27 mouse cellular contexts compared by ENCODE assay signal in genomic region chr9:23134421-23135118, GRCm38 (mm10).
DNase-seq lines count a peak whose midpoint lies in the region; ATAC-seq and TF ChIP-seq lines count a peak whose summit lies in the region.
"Had no signal": no experiment of that assay in that cellular context is flagged by ENCODE, and none has a peak within 500 bp of the region (broad histone marks: within the 10 kb centered on the region; RNA-seq: fewer than 3 reads in every experiment).

No protein-coding gene starts in this region.

- no peaks in the 10 kb centered on the region for H3K27me3 ChIP-seq in heart, embryonic 15.5 days
- no peaks in the 10 kb centered on the region for H3K27me3 ChIP-seq in heart, adult 2 months (ENCODE audit: control insufficient read depth, insufficient read depth, low read length)
- H3K27me3 ChIP-seq in lung, embryonic 15.5 days, result no peaks in the 10 kb centered on the region
- no peaks in the 10 kb centered on the region for H3K27me3 ChIP-seq in embryonic facial prominence, embryonic 10.5 days (replicated peaks; ENCODE audit: low read depth, poor library complexity, severe bottlenecking)
- no peaks in the 10 kb centered on the region for H3K27me3 ChIP-seq in limb, embryonic 13.5 days
- H3K27me3 ChIP-seq in hindbrain, embryonic 11.5 days (ENCODE audit: control insufficient read depth, insufficient read depth, low read length), result no peaks in the 10 kb centered on the region
- H3K27me3 ChIP-seq: embryonic facial prominence, embryonic 12.5 days; stomach, embryonic 15.5 days had no signal

- intact Hi-C loops in heart, adult 2 months (cut with DNase I), result no loop called here

- no peak overlapping the region for H3K4me2 ChIP-seq in heart, embryonic 15.5 days
- H3K4me2 ChIP-seq in lung, embryonic 15.5 days, result no peak overlapping the region
- H3K4me2 ChIP-seq in limb, embryonic 13.5 days (replicated peaks), result no peak overlapping the region
- H3K4me2 ChIP-seq in hindbrain, embryonic 11.5 days (replicated peaks; ENCODE audit: low read depth, low read length), result no peak overlapping the region
- H3K4me2 ChIP-seq: embryonic facial prominence, embryonic 12.5 days; hindbrain, embryonic 14.5 days; stomach, embryonic 15.5 days had no signal

- no peak for DNase-seq in heart, adult 2 months
- DNase-seq in lung, adult 2 months, result no peak
- no peak for DNase-seq in embryonic facial prominence, embryonic 10.5 days (ENCODE audit: low spot score)
- no peak for DNase-seq in hindbrain, embryonic 11.5 days (ENCODE audit: low spot score)
- DNase-seq: adrenal gland, adult 8-10 months; B cell, adult 2 months; cerebellum, adult 8-10 months; cerebellum, postnatal 25 days; heart, postnatal 4 days; kidney, adult 18-20 months; kidney, postnatal 36 days; liver; right cerebral cortex, postnatal 25 days; thymus, postnatal 14 days had no signal

- TF ChIP-seq EP300 in heart, adult 2 months (IDR thresholded peaks at IDR 0.05; ENCODE audit: insufficient read depth, low read depth, low read length), result no peak

- no peaks in the 10 kb centered on the region for H3K79me2 ChIP-seq in heart, adult 2 months (replicated peaks; ENCODE audit: control insufficient read depth, insufficient read depth, low read length)

- H3K9me3 ChIP-seq in heart, embryonic 15.5 days (replicated peaks), result no peaks in the 10 kb centered on the region
- H3K9me3 ChIP-seq in lung, embryonic 15.5 days, result no peaks in the 10 kb centered on the region
- H3K9me3 ChIP-seq in embryonic facial prominence, embryonic 10.5 days, result no peaks in the 10 kb centered on the region
- H3K9me3 ChIP-seq in limb, embryonic 13.5 days, result no peaks in the 10 kb centered on the region
- H3K9me3 ChIP-seq in hindbrain, embryonic 11.5 days (ENCODE audit: control insufficient read depth, low read length), result no peaks in the 10 kb centered on the region
- H3K9me3 ChIP-seq: embryonic facial prominence, embryonic 12.5 days; stomach, embryonic 15.5 days had no signal

- ATAC-seq in heart, embryonic 15.5 days (replicated peaks; ENCODE audit: insufficient number of reproducible peaks, insufficient read depth, low FRiP score, low read depth), result 0 out of 2 replicates have a peak, but pooled peaks have one; percentile 55
- ATAC-seq in lung, embryonic 15.5 days (ENCODE audit: borderline replicate concordance, extremely low read depth, low FRiP score, low TSS enrichment), result 0 out of 2 replicates have a peak, but pooled peaks have one; percentile 29
- ATAC-seq in limb, embryonic 13.5 days (ENCODE audit: low FRiP score, low read depth), result peak; percentile 57
- ATAC-seq in hindbrain, embryonic 11.5 days (ENCODE audit: low FRiP score), result no peak
- ATAC-seq: activated CD4-positive, CD25-positive, alpha-beta regulatory T cell, adult 4 months; forebrain, embryonic 16.5 days; lung, postnatal 0 days; midbrain, embryonic 16.5 days had no signal

- no peak overlapping the region for H3K27ac ChIP-seq in heart, embryonic 15.5 days
- no peak overlapping the region for H3K27ac ChIP-seq in heart, adult 2 months
- H3K27ac ChIP-seq in lung, embryonic 15.5 days, result no peak overlapping the region
- H3K27ac ChIP-seq in embryonic facial prominence, embryonic 10.5 days (replicated peaks), result 0 out of 2 replicates have a peak overlapping the region, but pooled peaks have one; percentile 6
- H3K27ac ChIP-seq in limb, embryonic 13.5 days, result no peak overlapping the region
- H3K27ac ChIP-seq in hindbrain, embryonic 11.5 days (ENCODE audit: low read depth, low read length), result no peak overlapping the region
- H3K27ac ChIP-seq: embryonic facial prominence, embryonic 12.5 days; hindbrain, embryonic 14.5 days; layer of hippocampus, adult 2 months; left cerebral cortex, adult 2 months; liver, embryonic 14.5 days; stomach, embryonic 15.5 days had no signal

- WGBS in heart, embryonic 15.5 days, result 56% methylated on average over 12 of the region's 12 CpGs
- WGBS in heart, adult 2 months, result 76% methylated on average over 12 of the region's 12 CpGs
- WGBS in lung, embryonic 15.5 days, result 42% methylated on average over 12 of the region's 12 CpGs
- 75% methylated on average over 12 of the region's 12 CpGs for WGBS in lung, adult 2 months
- 74% methylated on average over 12 of the region's 12 CpGs for WGBS in embryonic facial prominence, embryonic 10.5 days
- WGBS in limb, embryonic 13.5 days, result 30% methylated on average over 12 of the region's 12 CpGs
- WGBS in hindbrain, embryonic 11.5 days, result 83% methylated on average over 12 of the region's 12 CpGs

- TF ChIP-seq CTCF in heart, adult 2 months (IDR thresholded peaks at IDR 0.05), result no peak
- TF ChIP-seq CTCF in lung, adult 2 months (IDR thresholded peaks at IDR 0.05; ENCODE audit: insufficient read depth, low read length), result no peak

- TF ChIP-seq POLR2A in heart, adult 2 months (IDR thresholded peaks at IDR 0.05; ENCODE audit: insufficient read depth, low read depth, low read length), result no peak
- TF ChIP-seq POLR2A in lung, adult 2 months (IDR thresholded peaks at IDR 0.05; ENCODE audit: borderline replicate concordance, extremely low read depth, low read depth, low read length), result no peak

- no peaks in the 10 kb centered on the region for H3K36me3 ChIP-seq in heart, embryonic 15.5 days
- no peaks in the 10 kb centered on the region for H3K36me3 ChIP-seq in heart, adult 2 months (ENCODE audit: control insufficient read depth, insufficient read depth, low read length)
- no peaks in the 10 kb centered on the region for H3K36me3 ChIP-seq in lung, embryonic 15.5 days
- H3K36me3 ChIP-seq in embryonic facial prominence, embryonic 10.5 days (replicated peaks), result no peaks in the 10 kb centered on the region
- no peaks in the 10 kb centered on the region for H3K36me3 ChIP-seq in limb, embryonic 13.5 days
- H3K36me3 ChIP-seq in hindbrain, embryonic 11.5 days (ENCODE audit: control insufficient read depth, insufficient read depth, low read length), result no peaks in the 10 kb centered on the region
- H3K36me3 ChIP-seq: embryonic facial prominence, embryonic 12.5 days; stomach, embryonic 15.5 days had no signal

- peaks cover 9% of the 10 kb centered on the region for H3K4me1 ChIP-seq in heart, embryonic 15.5 days (replicated peaks)
- peaks cover 3% of the 10 kb centered on the region for H3K4me1 ChIP-seq in heart, adult 2 months (ENCODE audit: control insufficient read depth, insufficient read depth, low read length)
- H3K4me1 ChIP-seq in lung, embryonic 15.5 days, result peaks cover 21% of the 10 kb centered on the region
- H3K4me1 ChIP-seq in lung, adult 2 months (ENCODE audit: control insufficient read depth, insufficient read depth, low read length), result no peaks in the 10 kb centered on the region
- peaks cover 33% of the 10 kb centered on the region for H3K4me1 ChIP-seq in embryonic facial prominence, embryonic 10.5 days
- H3K4me1 ChIP-seq in limb, embryonic 13.5 days, result peaks cover 29% of the 10 kb centered on the region
- H3K4me1 ChIP-seq in hindbrain, embryonic 11.5 days (replicated peaks; ENCODE audit: control insufficient read depth, insufficient read depth, low read length), result no peaks in the 10 kb centered on the region

- no peak overlapping the region for H3K4me3 ChIP-seq in heart, embryonic 15.5 days
- H3K4me3 ChIP-seq in heart, adult 2 months, result no peak overlapping the region
- no peak overlapping the region for H3K4me3 ChIP-seq in lung, embryonic 15.5 days
- no peak overlapping the region for H3K4me3 ChIP-seq in lung, adult 2 months (replicated peaks; ENCODE audit: extremely low read depth, low read depth, low read length)
- no peak overlapping the region for H3K4me3 ChIP-seq in embryonic facial prominence, embryonic 10.5 days
- no peak overlapping the region for H3K4me3 ChIP-seq in limb, embryonic 13.5 days
- no peak overlapping the region for H3K4me3 ChIP-seq in hindbrain, embryonic 11.5 days (ENCODE audit: low read depth, low read length)
- H3K4me3 ChIP-seq: embryonic facial prominence, embryonic 12.5 days; layer of hippocampus, adult 2 months; left cerebral cortex, adult 2 months; stomach, embryonic 15.5 days had no signal

- H3K9ac ChIP-seq in heart, embryonic 15.5 days, result no peak overlapping the region
- H3K9ac ChIP-seq in heart, adult 2 months (ENCODE audit: low read depth, low read length), result no peak overlapping the region
- no peak overlapping the region for H3K9ac ChIP-seq in lung, embryonic 15.5 days
- H3K9ac ChIP-seq in limb, embryonic 13.5 days, result no peak overlapping the region; the same call in 1 of the 2 replicates
- H3K9ac ChIP-seq in hindbrain, embryonic 11.5 days (ENCODE audit: low read depth, low read length), result no peak overlapping the region
- H3K9ac ChIP-seq: embryonic facial prominence, embryonic 12.5 days; hindbrain, embryonic 14.5 days; liver, embryonic 14.5 days; stomach, embryonic 15.5 days had no signal
